Mouse (Mus musculus): ENCODE data around the gene 1600014C10Rik. TPM values are rescaled to one million over a fixed set of nuclear protein-coding genes. Genes with fewer than 3 reads are reported as not detected.
A peak's percentile ranks its signal among the peaks of the same experiment; 100 is the strongest.

Gene 1600014C10Rik
- polyA plus RNA-seq, 1 experiment from 2014 or later = 16.0 TPM

GRCm38 (mm10) chr7:38217417-38218171, 34.6 kb downstream of the 1600014C10Rik start:
- peak overlapping the region; percentile 68 for H3K27ac ChIP-seq (ENCODE audit: low read length)
- H3K4me1 ChIP-seq (ENCODE audit: insufficient read depth, low read depth, low read length) = no peaks in the 10 kb centered on the region
- ATAC-seq (peak; percentile 95), DNase-seq (ENCODE audit: low spot score) (peak; percentile 92)
- TF ChIP-seq CTCF (IDR thresholded peaks at IDR 0.05) (peak; percentile 46), EP300 (IDR thresholded peaks at IDR 0.05) (peak; percentile 60; the same call in 1 of the 2 replicates)
- 53% methylated on average over 5 of the region's 5 CpGs for WGBS
- no peaks in the 10 kb centered on the region for H3K36me3 ChIP-seq (ENCODE audit: insufficient read depth, low read length)
- no peak overlapping the region for H3K4me2 ChIP-seq (replicated peaks; ENCODE audit: low read depth, low read length)
- H3K4me3 ChIP-seq (ENCODE audit: low read depth, low read length) = no peak overlapping the region
- no peaks in the 10 kb centered on the region for H3K9me3 ChIP-seq (ENCODE audit: low read length)
- no peak overlapping the region for H3K9ac ChIP-seq (replicated peaks; ENCODE audit: low read depth)
- H3K27me3 ChIP-seq (replicated peaks; ENCODE audit: insufficient read depth, low read length) = no peaks in the 10 kb centered on the region

GRCm38 (mm10) chr7:38218631-38219367, 35.8 kb downstream of the 1600014C10Rik start:
- Histone ChIP-seq H3K4me2 (replicated peaks; ENCODE audit: low read depth, low read length) (no peak overlapping the region), H3K9ac (replicated peaks; ENCODE audit: low read depth) (no peak overlapping the region), H3K27ac (ENCODE audit: low read length) (peak overlapping the region; percentile 51), H3K9me3 (ENCODE audit: low read length) (no peaks in the 10 kb centered on the region), H3K27me3 (replicated peaks; ENCODE audit: insufficient read depth, low read length) (no peaks in the 10 kb centered on the region), H3K4me3 (ENCODE audit: low read depth, low read length) (no peak overlapping the region), H3K4me1 (ENCODE audit: insufficient read depth, low read depth, low read length) (no peaks in the 10 kb centered on the region), H3K36me3 (ENCODE audit: insufficient read depth, low read length) (no peaks in the 10 kb centered on the region)
- TF ChIP-seq EP300 (IDR thresholded peaks at IDR 0.05) (no peak), CTCF (IDR thresholded peaks at IDR 0.05) (no peak)
- DNase-seq (ENCODE audit: low spot score) (no peak), ATAC-seq (no peak)
- 78% methylated on average over 8 of the region's 8 CpGs for WGBS

- DNase-seq (ENCODE audit: low spot score) (no peak), ATAC-seq (no peak)
- Histone ChIP-seq H3K9ac (replicated peaks; ENCODE audit: low read depth) (no peak overlapping the region), H3K4me1 (ENCODE audit: insufficient read depth, low read depth, low read length) (no peaks in the 10 kb centered on the region), H3K4me3 (ENCODE audit: low read depth, low read length) (no peak overlapping the region), H3K9me3 (ENCODE audit: low read length) (no peaks in the 10 kb centered on the region), H3K27me3 (replicated peaks; ENCODE audit: insufficient read depth, low read length) (no peaks in the 10 kb centered on the region), H3K36me3 (ENCODE audit: insufficient read depth, low read length) (no peaks in the 10 kb centered on the region), H3K27ac (ENCODE audit: low read length) (no peak overlapping the region), H3K4me2 (replicated peaks; ENCODE audit: low read depth, low read length) (no peak overlapping the region)
- TF ChIP-seq EP300 (IDR thresholded peaks at IDR 0.05) (no peak), CTCF (IDR thresholded peaks at IDR 0.05) (no peak)
- WGBS = 87% methylated on average over 4 of the region's 4 CpGs
Observed at GRCm38 (mm10) chr7:38219526-38219925, 36.5 kb downstream of the 1600014C10Rik start.

- Histone ChIP-seq H3K36me3 (ENCODE audit: insufficient read depth, low read length) (no peaks in the 10 kb centered on the region), H3K4me1 (ENCODE audit: insufficient read depth, low read depth, low read length) (no peaks in the 10 kb centered on the region), H3K27ac (ENCODE audit: low read length) (no peak overlapping the region), H3K9ac (replicated peaks; ENCODE audit: low read depth) (no peak overlapping the region), H3K4me3 (ENCODE audit: low read depth, low read length) (no peak overlapping the region), H3K27me3 (replicated peaks; ENCODE audit: insufficient read depth, low read length) (no peaks in the 10 kb centered on the region), H3K4me2 (replicated peaks; ENCODE audit: low read depth, low read length) (no peak overlapping the region), H3K9me3 (ENCODE audit: low read length) (no peaks in the 10 kb centered on the region)
- DNase-seq (ENCODE audit: low spot score) (no peak), ATAC-seq (no peak)
- WGBS = 94% methylated on average over 7 of the region's 7 CpGs
- TF ChIP-seq EP300 (IDR thresholded peaks at IDR 0.05) (no peak), CTCF (IDR thresholded peaks at IDR 0.05) (no peak)
Observed at GRCm38 (mm10) chr7:38220866-38221265, 37.8 kb downstream of the 1600014C10Rik start.

- Histone ChIP-seq H3K4me3 (ENCODE audit: low read depth, low read length) (no peak overlapping the region), H3K9ac (replicated peaks; ENCODE audit: low read depth) (no peak overlapping the region), H3K9me3 (ENCODE audit: low read length) (no peaks in the 10 kb centered on the region), H3K36me3 (ENCODE audit: insufficient read depth, low read length) (no peaks in the 10 kb centered on the region), H3K4me2 (replicated peaks; ENCODE audit: low read depth, low read length) (no peak overlapping the region), H3K4me1 (ENCODE audit: insufficient read depth, low read depth, low read length) (peaks cover 2% of the 10 kb centered on the region; the same call in 1 of the 2 replicates), H3K27me3 (replicated peaks; ENCODE audit: insufficient read depth, low read length) (no peaks in the 10 kb centered on the region), H3K27ac (ENCODE audit: low read length) (no peak overlapping the region)
- WGBS = 67% methylated on average over 13 of the region's 13 CpGs
- TF ChIP-seq EP300 (IDR thresholded peaks at IDR 0.05) (no peak), CTCF (IDR thresholded peaks at IDR 0.05) (no peak)
- DNase-seq (ENCODE audit: low spot score) (no peak), ATAC-seq (no peak)
Observed at GRCm38 (mm10) chr7:38224577-38225369, 41.8 kb downstream of the 1600014C10Rik start.

GRCm38 (mm10) chr7:38226226-38226625, 43.2 kb downstream of the 1600014C10Rik start:
- no peak for TF ChIP-seq CTCF (IDR thresholded peaks at IDR 0.05)
- Histone ChIP-seq H3K4me1 (ENCODE audit: insufficient read depth, low read depth, low read length) (peaks cover 2% of the 10 kb centered on the region; the same call in 1 of the 2 replicates), H3K27ac (ENCODE audit: low read length) (peak overlapping the region; percentile 90), H3K36me3 (ENCODE audit: insufficient read depth, low read length) (no peaks in the 10 kb centered on the region), H3K4me3 (ENCODE audit: low read depth, low read length) (peak overlapping the region; percentile 59; the same call in 1 of the 2 replicates), H3K4me2 (replicated peaks; ENCODE audit: low read depth, low read length) (peak overlapping the region; percentile 74), H3K9ac (replicated peaks; ENCODE audit: low read depth) (no peak overlapping the region), H3K27me3 (replicated peaks; ENCODE audit: insufficient read depth, low read length) (no peaks in the 10 kb centered on the region), H3K9me3 (ENCODE audit: low read length) (no peaks in the 10 kb centered on the region)
- DNase-seq (ENCODE audit: low spot score) = peak; percentile 39
- ATAC-seq = no peak
- 61% methylated on average over 2 of the region's 2 CpGs for WGBS
